Mouse (Mus musculus): ENCODE results near the gene Rsbn1l.
"Not testable (repeated sequence)": the region's sequence is repeated elsewhere in the genome, so short reads cannot be mapped to it uniquely, and the experiment has no call there.

Rsbn1l gene

DNA sequence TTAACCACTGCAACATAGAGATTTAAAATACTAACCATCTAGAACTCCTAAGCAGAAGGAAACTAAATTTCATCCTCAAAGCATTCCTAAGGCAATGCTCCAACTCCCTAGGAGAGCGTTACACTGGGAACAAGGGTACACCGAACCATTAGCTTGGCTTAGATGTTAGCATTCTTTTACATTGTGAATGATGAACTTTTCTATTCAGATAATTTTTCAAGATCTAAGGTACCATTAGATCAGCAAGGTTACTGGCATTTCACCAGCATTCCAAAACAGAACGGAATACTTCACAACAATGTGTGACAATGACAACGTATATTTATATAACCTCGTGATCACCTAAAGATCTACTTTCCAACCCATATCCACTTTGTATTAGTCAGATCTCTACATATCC, 6.1 kb downstream of the Rsbn1l start:
- DNase-seq (ENCODE audit: low spot score) = no peak

DNA sequence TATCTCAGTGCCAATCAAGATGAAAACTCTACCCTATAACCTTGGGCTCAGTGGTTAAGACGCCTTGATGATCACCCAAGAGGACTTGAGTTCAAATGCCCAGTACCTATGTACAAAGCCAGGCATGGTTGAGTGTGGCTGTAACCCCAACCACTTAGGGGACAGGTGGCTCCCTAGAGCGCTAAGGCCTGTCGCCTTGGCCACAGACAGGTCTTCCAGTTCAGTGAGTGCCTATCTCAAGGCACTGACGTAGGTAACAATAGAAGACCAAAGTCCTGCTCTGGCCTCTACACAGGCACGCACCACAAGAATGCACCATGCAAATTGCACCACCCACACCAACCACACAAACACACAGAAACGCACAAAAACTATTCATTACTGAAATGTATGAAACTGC, 9.3 kb downstream of the Rsbn1l start:
- DNase-seq (ENCODE audit: low spot score) = no peak

DNA sequence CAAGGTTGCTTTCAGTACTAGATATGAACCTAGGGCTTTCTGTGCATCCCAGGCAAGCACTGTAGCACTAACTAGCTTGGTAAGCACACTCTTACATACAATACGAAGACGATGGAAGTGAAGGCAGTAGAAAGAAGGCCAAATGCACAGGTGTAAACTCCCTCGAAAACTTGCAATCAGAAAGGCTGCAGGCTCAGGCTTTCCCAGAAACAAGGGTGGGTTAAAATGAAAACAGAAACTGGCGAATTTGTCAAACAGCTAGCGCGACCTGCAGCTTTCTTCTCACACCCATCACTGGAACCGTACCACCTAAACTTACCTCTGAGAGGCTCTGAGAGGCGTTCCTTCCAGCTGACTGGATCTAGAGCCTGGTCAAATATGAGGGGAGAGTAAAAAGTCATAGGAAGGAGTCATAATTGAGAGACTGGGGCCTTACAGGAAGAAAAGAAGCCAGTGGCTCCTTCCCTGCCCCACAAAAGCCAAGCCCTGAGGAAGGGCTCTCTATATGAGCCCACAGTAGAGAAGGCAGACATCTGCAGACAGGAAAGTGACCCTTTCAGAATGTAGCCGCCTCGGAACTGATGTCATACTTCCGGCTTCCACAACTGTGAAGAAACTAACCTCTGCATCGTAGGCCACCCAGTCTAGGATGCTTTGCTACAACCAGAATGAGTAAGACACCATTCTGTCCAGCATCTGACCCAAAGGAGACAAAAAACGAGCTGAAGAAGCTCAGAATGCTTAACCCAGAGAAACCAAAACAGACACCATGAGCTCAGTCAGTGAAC, 11.0 kb downstream of the Rsbn1l start:
- no peak for DNase-seq (ENCODE audit: low spot score)

DNA sequence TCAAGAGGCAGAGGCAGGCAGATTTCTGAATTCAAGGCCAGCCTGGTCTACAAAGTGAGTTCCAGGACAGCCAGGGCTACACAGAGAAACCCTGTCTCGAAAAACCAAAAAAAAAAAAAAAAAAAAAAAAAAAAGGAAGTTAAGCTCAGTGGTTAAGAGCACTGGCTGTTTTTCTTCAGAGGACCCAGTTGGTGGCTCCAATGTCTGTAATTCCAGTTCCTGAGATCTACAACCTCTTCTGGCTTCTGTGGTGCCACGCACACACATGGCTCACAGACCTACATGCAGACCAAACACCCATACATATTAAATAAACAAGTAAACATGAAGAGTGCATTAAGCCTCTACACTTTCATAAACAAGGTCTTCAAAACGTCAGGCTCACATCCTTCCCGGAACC, 12.4 kb downstream of the Rsbn1l start:
- DNase-seq (ENCODE audit: low spot score) = not testable (repeated sequence)

GRCm38 (mm10) chr5:20942523-20942922, 13.7 kb downstream of the Rsbn1l start:
- no peak for DNase-seq (ENCODE audit: low spot score)

DNA sequence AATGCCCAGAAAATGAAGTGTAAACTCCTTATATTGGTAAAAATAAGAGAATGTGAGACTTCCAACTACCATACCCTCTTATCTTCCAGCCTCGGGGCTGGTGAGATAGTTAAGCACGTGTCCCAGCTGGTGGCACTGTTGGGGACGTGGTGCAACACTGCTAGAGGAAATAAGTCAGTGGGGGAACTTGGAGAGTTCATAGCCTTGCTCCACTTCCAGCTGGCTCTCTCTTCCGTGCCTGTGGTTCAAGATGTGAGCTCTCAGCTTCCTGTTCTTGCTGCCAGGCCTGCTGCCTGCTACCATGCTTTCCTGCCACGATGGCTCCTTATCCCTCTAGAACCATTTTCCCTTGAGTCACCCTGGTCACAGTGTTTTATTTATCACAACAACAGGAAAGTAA, 15.0 kb downstream of the Rsbn1l start:
- no peak for DNase-seq (ENCODE audit: low spot score)

DNA sequence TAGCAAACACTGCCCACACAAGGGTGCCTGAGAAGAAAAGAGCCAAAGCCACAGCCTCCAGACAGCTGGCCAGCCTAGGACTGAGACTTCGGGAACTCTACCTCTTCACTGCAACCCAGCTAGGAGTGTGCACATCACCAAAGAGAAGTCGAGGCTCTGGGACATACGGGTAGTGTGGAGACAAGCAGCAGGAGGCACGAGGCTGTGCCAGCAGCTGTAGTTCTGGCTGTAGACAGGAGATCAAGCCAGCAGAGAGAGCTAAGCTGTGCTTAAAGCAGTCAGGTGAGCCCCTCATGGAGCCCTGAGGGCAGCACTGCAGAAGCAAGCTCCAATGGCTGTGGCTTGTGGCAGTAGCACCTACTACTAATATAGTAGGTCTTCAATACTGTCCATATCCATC, 15.5 kb downstream of the Rsbn1l start:
- no peak for DNase-seq (ENCODE audit: low spot score)

GRCm38 (mm10) chr5:20940040-20940571, 16.1 kb downstream of the Rsbn1l start:
- DNase-seq (ENCODE audit: low spot score) = no peak

- no peak for DNase-seq (ENCODE audit: low spot score)
Observed at GRCm38 (mm10) chr5:20938523-20938922, 17.7 kb downstream of the Rsbn1l start.

DNA sequence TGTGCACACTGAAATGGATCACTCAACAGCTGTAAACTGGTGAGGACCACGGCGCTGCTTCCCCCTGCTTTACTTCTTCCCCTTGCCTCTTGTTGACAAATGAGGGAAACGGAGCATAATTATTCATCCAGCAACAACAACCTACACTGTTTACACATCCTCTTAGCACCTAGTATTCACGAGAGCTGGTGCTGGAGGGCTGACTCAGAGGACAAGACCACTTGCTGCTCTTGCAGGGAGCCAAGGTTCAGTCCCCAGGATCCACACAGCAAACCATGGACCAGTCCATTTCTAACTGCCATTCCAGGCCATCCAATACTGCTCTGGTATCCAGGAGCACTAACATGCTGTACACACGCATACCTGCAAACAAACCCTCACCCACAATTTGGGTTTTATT, 20.3 kb downstream of the Rsbn1l start:
- no peak for DNase-seq (ENCODE audit: low spot score)

DNA sequence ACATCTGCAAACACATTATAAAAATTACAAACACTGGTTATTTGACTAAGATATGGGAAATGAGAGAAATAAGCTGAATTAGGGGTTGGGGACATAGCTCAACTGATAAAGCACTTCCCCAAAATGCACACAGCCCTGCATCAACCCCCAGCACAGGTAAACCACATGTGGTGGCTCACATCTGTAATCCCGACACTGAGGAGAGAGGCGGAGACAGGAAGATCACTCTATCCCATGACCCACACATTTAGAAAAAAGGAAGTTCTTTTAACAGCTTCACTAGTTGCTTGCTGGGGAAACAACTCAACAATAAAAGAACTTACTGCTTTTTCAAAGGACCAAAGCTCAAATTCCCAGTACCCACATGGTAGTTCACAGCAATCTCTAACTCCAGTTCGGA, 23.6 kb downstream of the Rsbn1l start:
- DNase-seq (ENCODE audit: low spot score) = no peak

DNA sequence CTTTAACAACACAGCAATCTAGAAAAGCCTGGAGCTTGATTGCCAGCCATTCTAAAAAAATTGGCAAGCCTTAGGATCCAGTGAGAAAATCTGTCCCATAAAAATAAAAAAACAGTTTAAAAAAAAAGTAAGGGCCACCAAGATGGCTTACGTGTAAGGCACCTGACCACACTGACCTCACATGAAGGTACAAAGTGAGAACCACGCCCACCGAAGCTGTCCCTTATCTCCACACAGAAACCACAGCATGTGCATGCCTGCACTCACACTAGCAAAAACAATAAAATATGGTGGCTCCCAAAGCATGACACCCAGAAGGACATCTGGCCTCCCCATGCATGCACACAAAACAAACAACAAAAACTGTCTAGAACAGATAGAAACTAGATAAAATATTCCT, 24.9 kb downstream of the Rsbn1l start:
- no peak for DNase-seq (ENCODE audit: low spot score)

GRCm38 (mm10) chr5:20930430-20930829, 25.8 kb downstream of the Rsbn1l start:
- DNase-seq (ENCODE audit: low spot score) = no peak

GRCm38 (mm10) chr5:20929669-20930151, 26.5 kb downstream of the Rsbn1l start:
- DNase-seq (ENCODE audit: low spot score) = no peak

GRCm38 (mm10) chr5:20925451-20925850, 30.7 kb downstream of the Rsbn1l start:
- DNase-seq (ENCODE audit: low spot score) = no peak

- no peak for DNase-seq (ENCODE audit: low spot score)
Observed at GRCm38 (mm10) chr5:20924608-20925007, 31.6 kb downstream of the Rsbn1l start.

GRCm38 (mm10) chr5:20919566-20919965, 36.6 kb downstream of the Rsbn1l start:
- DNase-seq (ENCODE audit: low spot score) = no peak

DNA sequence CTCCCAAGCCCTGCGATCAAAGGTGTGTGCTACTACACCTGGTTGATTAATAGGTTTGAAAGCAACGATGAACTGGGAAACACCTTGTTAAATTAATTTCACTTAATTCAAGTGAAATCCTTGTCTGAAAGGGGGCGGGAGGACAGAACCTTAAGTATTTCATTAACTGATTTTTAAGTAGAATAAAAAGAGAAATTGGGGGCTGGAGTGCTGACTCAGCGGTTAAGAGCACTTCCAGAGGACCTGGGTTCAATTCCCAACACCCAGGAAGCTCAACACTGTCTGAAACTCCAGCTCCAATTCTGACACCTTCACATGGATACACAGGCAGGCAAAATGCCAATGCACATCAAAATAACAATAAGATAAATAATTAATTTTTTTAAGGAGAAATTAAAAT, 37.2 kb downstream of the Rsbn1l start:
- DNase-seq (ENCODE audit: low spot score) = no peak

DNA sequence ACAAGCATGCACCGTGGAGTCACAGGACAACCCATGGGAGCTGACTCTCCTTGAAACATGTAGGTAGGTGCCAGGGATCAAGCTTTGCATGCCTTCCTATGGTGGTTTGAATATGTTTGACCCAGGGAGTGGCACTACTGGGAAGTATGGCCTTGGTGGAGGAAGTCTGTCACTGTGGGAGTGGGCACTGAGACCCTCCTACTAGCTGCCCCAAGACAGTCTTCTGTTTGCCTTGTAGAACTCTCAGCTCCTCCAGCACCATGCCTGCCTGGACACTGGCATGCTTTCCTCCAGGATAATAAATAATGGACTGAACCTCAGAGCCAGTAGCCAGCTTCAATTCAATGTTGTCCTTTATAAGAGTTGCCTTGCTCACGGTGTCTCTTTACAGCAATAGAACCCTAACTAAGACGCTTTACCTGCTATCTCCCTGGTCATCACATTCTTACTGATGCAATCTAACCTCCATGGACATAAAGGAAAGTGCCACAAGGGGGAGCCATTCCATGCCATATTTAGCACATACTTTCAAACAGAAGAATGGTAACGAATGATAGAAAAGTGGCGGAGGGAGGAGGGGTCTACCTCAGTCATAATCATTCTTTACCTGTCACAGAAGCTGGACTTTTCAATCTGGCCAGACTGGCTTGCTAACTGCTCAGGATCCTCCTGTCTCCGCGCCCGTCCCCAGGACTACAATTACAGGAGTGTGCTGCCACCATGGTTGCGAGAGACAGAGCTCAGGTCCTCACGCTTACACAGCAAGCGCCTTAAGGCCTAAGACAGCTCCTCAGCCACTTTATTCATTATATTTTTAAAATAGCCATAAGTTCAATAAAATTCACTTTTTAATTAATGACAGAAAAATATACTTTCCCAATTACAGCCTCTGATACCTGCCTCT, 42.6 kb downstream of the Rsbn1l start:
- DNase-seq (ENCODE audit: low spot score) = peak; percentile 75

DNA sequence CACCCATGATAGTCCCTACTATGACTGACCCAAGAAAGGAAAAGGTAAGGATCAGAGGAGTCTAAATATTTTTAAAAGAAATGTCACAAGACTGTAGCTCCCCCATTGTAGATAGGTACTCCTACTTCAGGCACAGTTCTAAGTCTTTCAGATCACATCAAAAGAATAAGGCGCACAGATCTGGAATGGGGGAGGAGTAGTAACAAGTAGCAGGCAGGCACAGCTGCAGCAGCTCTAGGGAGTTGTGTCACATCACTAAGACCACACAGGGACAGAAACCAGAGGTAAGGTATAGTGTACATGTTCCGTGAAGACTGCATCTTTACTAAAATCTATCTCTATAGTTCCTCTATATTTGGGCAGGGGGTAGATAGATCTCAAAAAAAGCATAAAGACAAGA, 44.5 kb downstream of the Rsbn1l start:
- DNase-seq (ENCODE audit: low spot score) = no peak

DNA sequence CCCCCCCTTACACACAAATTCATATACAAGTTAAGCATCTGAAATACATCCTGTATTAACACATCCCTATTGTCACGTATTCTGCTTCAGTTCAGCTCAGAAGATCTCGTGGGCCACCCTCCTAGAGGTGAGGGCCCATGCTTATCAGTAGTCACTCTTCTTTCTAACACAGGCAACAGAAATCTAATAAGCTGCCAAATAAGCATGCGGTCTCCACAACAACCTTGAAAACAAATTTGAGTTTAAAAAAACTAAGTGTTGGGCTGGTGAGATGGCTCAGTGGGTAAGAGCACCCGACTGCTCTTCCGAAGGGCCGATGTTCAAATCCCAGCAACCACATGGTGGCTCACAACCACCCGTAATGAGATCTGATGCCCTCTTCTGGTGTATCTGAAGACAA, 50.0 kb downstream of the Rsbn1l start:
- no peak for DNase-seq (ENCODE audit: low spot score)

GRCm38 (mm10) chr5:20905437-20905836, 50.8 kb downstream of the Rsbn1l start:
- no peak for DNase-seq (ENCODE audit: low spot score)

GRCm38 (mm10) chr5:20904647-20905046, 51.6 kb downstream of the Rsbn1l start:
- no peak for DNase-seq (ENCODE audit: low spot score)
